Mouse (Mus musculus) heart, postnatal 25 days (tissue): Measurements from ENCODE around the gene Gm45208. TPM values are rescaled to one million over a fixed set of nuclear protein-coding genes. Genes with fewer than 3 reads are reported as not detected.
"Not testable (repeated sequence)": the region's sequence is repeated elsewhere in the genome, so short reads cannot be mapped to it uniquely, and the experiment has no call there.

Experiments
- DNase-seq: peaks from one replicate; pipeline ENCODE4 v3.0.0; 2022; ENCODE audit warnings: low spot score
- intact Hi-C: fragments of 180-260 bp; cut with DNase I; formaldehyde crosslinking; loops from one replicate; pipeline ENCODE4 v1.15.1; 2025
- total RNA-seq, 2 experiments: library from RNA; stranded (reverse); gene quantifications; 2 replicates each; pipeline ENCODE4 v1.2.3; 2021

The Gm45208 gene
- total RNA-seq = under 1 TPM in 1 of 2 experiments, not detected in 1; 0.42 TPM

DNA sequence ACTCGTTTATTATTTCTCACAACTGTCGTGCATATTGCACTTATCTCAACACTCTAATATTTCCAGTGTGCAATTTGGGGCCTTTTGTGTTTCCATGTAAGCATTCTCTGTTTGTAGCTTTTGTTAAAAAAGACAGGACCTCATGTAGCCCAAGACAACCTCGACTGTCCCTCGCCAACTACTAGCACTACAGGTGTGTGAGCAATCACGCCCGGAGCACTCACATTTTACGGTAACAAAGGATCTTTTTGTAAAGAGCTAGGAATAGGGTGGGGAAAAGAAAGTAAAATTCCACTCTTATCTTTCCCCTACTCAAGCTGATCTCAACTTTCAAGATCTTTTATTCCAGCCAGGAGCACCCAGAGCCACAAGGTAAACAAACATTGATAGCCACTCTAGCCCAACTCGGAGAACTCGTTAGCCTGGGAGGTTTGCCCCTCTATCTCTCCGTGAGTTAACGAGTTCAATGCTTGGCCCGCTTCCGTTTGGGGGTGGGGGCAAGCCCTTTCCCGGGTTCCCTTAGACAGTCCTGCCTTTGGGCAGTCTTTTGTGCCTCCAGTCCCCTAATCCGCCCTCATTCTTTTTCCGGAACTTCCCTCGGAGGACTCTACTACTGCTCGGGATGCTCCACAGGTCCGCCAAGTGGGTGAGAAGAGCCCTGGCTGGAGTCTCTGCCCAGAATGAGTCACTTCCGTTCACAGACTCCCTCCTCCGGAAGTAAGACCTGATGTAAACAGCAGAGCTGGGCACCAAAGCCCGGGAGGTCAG is at the start of gene Gm45208:
Gene Gm45208 (plus strand): TSS at position 732 of the 768 bp plus-strand sequence.
- intact Hi-C loops = no loop called here
- peak; percentile 57 for DNase-seq

GRCm38 (mm10) chrX:7672739-7673138 is 49.3 kb upstream of the Gm45208 start:
- intact Hi-C loops = no loop called here
- DNase-seq = no peak

- DNase-seq = no peak
- intact Hi-C loops = no loop called here
These were observed 48.3 kb upstream of the Gm45208 start for GRCm38 (mm10) chrX:7673578-7674281.

- no peak for DNase-seq
- intact Hi-C loops = no loop called here
These were observed 47.6 kb upstream of the Gm45208 start for GRCm38 (mm10) chrX:7674284-7675000.

- intact Hi-C loops = no loop called here
These were observed 47.1 kb upstream of the Gm45208 start for GRCm38 (mm10) chrX:7675001-7675380.

GRCm38 (mm10) chrX:7678986-7679385 is 43.1 kb upstream of the Gm45208 start:
- no peak for DNase-seq
- intact Hi-C loops = no loop called here

More at GRCm38 (mm10) chrX:7675001-7675380, 47.1 kb upstream of the Gm45208 start:
- no peak for DNase-seq

DNA sequence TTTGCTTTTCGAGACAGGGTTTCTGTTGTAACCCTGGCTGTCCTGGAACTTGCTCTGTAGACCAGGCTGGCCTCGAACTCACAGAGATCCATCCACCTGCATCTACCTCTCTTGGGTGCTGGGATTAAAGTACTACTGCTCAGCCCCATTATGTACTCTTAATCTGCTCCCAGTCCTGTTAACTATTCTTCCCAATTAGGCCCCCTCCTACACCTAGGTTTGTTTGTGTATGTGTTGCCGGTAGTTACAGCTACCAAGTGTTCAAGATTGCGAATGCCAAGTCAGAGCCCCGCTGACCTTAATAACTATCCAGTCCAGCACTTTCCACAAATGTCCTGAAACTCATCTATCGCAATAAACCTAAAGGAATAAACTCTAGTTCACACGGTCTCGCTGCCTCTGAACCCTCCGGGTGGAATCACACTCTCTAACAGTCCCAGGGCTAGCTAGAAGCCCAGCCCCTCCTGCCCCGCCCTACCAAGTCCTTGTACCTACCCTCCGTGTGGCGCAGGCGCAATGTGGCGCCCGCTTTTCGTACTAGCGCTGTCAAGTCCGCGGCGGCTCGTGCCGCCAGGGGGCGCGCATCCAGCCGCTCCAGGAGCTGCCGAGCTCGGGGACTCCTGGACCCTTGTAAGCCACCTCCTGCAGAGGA is 42.5 kb upstream of the Gm45208 start:
- peak; percentile 83 for DNase-seq
- intact Hi-C loops = loop anchor here (5.0 kb wide), 1 partner anchor 32 kb away; no protein-coding TSS in a partner anchor

DNA sequence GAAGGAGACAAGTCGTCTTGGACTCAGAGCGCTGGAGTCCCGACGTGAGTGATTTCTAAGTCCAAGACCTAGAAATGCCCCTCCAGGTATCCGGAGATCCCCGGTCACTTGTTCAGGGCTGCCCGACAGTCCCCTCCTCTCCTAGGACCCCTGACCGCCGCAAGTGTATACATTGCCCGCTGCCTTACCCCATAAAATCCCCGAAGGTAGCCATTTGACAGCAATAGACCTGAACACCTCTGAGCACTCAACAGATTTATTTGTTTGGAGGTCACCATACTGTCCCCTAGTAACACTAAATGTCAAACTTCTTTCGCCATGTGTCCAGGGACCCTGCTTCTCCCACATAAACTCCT is 42.0 kb upstream of the Gm45208 start:
- intact Hi-C loops = loop anchor here (5.0 kb wide), 1 partner anchor 33 kb away; no protein-coding TSS in a partner anchor
- DNase-seq = no peak

DNA sequence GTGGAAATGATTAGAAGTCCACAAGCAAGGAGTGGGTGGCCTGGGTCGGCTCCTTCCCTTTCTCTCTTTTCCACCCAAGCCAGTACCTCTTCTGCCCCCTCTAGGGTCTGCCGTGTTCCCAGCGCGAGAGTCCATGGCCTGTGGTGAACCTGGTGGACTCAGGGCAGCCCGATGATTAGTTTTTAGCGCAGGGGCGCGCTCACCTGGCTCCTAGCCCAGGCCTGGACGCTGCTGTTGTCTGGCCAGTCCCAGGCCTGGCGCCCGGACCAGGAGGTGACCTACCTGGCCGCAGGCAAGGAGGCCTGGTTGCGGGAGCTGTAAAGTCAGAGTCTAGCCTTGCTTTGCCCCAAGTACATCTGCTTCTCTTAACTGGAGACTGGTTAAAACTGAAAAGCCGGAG is 41.2 kb upstream of the Gm45208 start, which contains the start of gene Magix:
Gene Magix (minus strand): TSS at position 388 of the 400 bp plus-strand sequence.
- no peak for DNase-seq
- intact Hi-C loops = loop anchor here (5.0 kb wide), 1 partner anchor 34 kb away; no protein-coding TSS in a partner anchor

DNA sequence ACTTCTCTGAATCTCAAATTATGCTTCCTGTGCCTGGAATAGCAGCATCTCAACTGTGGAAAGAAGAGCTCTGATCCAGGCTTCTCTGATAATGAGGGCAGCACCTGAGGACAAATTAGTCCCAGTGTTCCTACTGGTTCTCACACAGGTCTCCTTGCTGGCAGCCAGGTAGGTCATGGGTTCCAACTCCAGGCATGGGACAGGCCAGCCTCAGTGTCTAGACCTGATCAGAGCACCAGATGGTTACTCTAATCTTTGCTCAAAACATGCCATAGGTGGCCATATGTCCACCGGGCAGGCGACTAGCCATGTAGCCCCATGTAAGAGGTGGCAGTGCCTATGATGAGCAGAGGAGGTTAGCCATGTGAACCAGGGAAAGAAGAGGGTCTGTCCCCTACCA is 33.7 kb upstream of the Gm45208 start:
- DNase-seq = no peak
- intact Hi-C loops = no loop called here

DNA sequence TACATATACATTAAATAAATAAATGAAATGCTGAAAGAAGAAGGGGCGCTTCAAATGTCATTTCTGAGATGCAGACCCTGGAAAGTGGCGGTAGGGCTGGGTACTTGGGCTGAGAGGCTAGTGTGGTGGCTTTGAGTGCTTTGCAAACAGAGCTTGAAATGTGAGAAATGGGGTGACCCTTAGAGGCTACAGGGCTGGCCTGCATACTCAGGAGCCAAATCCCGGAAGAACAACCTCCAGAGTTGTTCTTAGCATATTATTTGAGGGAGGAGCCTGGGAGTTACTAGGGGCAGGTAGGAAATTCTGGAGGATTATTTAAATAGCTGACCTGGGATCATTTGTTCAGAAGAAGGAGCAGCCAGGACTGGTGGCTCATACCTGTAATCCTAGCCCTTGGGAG is 31.6 kb upstream of the Gm45208 start:
- no peak for DNase-seq
- intact Hi-C loops = loop anchor here (2.0 kb wide), 1 partner anchor 218 kb away; no protein-coding TSS in a partner anchor

- no peak for DNase-seq
- intact Hi-C loops = loop anchor here (1.0 kb wide), 1 partner anchor 45 kb away; no protein-coding TSS in a partner anchor
These were observed 29.2 kb upstream of the Gm45208 start for GRCm38 (mm10) chrX:7692862-7693261.

DNA sequence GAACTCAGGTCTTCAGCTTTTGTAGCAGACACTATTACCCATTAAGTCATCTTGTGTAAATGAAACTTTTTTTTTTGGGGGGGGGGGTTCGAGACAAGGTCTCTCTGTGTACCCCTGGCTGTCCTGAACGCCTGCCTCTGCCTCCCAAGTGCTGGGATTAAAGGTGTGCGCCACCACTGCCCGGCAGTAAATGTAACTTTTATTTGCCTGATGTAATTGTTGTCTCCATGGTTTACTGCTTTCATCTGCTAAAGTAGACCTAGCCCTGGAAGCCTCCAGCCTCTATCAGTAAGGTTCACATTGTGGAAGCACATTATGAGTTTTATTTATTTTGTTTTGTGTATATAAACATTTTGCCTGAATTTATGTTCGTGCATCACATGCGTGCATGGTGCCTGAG is 25.5 kb upstream of the Gm45208 start:
- intact Hi-C loops = loop anchor here (5.0 kb wide), 2 partner anchors 94 to 274 kb away; no protein-coding TSS in a partner anchor
- no peak for DNase-seq

DNA sequence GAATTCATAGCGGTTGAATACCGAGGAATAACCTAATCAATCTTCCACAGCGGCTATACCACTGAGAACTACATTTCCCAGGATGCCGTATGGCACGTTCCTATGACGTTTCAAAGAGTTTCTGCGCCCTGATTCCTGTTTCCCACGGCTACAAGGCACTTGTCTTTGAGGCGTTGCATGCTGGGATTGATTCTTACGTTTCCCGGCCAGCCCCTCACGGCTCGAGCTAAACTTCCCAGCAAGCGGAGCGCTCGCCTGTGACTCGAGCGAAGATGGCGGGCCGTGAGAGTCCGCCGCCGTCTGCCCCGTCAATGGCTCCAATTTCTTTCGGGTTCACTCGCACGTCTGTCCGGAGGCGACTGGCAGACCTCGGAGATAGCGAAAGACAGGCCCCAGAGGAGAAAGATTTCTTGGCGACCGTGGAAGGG is 25.1 kb upstream of the Gm45208 start, which contains the start of gene Gpkow:
Gene Gpkow (plus strand): TSS at position 178 of the 428 bp plus-strand sequence.
- intact Hi-C loops = loop anchor here (5.0 kb wide), 2 partner anchors 95 to 275 kb away; no protein-coding TSS in a partner anchor
- peak; percentile 73 for DNase-seq

- intact Hi-C loops, DNase-seq: not testable (repeated sequence)
These were observed 8.3 kb upstream of the Gm45208 start for GRCm38 (mm10) chrX:7713764-7714134.

DNA sequence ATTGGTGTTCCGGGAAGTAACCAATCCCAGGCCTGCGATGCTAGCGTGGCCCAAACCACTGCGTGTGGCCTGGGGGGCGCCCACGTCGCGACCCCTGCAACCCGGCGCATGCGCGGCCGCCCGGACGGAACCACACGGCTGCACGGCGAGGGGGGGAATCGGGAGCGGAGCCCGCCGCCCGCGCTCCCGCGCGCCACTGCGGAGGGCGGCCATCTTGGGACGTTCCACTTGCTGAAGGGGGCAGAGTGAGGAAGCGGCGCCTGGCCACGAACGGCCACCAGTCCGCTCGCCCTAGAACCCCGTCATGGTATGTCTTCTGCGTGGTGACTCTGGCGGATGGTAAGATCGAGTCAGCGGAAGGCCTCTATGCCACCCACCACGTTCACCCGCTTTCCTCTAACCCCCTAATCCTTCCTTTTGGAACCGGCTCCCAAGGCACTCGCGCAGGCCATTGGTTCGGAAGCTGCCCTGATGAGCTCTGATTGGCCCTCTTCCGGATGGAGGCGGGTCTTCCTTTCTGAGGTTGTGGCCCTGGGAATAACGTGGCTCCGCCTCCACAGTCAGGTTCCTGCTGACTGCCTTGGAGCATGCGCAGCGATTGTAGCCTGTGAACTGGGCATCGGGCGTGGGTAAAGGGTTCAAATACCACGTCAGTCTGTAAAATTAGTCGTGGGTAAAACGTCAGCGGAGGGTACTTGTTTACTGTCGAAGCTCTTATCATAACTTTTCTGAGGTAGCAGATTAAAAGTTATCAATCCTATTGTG is 7.7 kb upstream of the Gm45208 start, which contains the start of gene Wdr45:
Gene Wdr45 (plus strand): TSS at position 199 of the 765 bp plus-strand sequence.
- intact Hi-C loops = not testable (repeated sequence)
- DNase-seq = peak; percentile 89

- intact Hi-C loops, DNase-seq: not testable (repeated sequence)
These were observed 6.0 kb upstream of the Gm45208 start for GRCm38 (mm10) chrX:7716058-7716457.

DNA sequence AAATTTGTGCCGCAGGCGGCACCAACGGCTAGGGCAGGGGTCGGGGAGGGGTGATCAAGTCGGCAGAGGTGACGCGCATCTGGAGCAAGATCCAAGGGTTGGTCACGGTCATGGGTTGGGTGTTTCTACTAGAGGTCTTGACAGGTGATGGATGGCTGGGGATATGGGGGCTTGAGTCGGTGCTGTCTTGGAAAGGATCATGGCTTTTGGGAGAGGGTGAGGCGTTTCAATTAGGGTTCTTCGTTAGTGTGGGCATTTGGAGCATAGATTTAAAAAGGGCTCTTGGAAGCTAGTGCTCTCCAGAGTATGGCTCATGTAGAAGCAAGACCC is 202 bp downstream of the Gm45208 start:
- intact Hi-C loops = no loop called here

GRCm38 (mm10) chrX:7722691-7723090 is 646 bp downstream of the Gm45208 start:
- intact Hi-C loops = no loop called here
- no peak for DNase-seq

More for the DNA sequence above, 202 bp downstream of the Gm45208 start:
- DNase-seq = no peak
